Mouse (Mus musculus): ENCODE data around the gene Nudcd3.

Nudcd3 gene

DNA sequence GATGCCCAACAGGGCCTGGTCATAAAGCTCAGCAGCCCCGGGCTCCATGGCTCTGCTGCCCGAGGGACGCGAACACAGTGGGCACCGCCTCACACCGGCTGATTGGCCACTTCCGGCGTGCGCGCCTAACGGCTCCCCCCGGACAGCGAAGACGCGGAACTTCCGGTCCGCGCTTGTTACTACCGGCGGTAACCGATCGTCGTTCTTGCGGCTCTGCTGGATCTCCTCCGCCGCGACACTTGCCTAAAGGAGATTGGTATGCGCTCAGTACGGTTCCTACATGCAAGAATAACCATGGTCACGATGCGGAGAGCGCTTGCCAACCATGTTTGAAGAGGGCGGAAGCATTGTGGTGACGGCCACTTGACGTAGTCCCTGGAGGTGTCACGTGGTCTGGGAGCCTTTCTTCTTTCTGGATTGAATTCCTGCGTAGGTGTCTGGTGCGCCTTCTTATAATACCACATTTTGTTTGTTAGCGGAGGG, at the start of gene Nudcd3:
Nudcd3 (minus strand) TSS at position 329 of the 483 bp plus-strand sequence.
- DNase-seq (ENCODE audit: low spot score in 2 of 2): peak; percentile 75 to 84

DNA sequence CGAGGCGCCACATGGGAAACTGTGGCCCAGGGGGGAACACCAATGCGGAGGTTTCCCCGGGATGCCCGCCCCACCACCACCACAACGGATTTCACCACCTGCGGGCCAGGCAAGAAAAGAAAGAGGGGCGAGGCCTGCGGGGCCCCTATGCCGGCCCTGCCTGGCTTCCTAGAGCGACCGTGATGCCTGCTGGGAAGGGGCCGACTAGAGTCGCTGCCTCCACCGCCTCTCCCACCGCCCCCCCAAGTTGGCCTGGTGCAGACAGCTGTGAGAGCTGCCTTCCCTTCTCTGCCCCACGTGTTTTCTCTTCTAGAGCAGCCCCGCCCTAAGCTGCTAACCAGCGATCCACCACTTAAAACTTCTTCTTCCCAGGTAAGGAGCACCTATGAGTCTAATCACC, 44.5 kb upstream of the Nudcd3 start:
- no peak for DNase-seq (ENCODE audit: low spot score in 2 of 2)

DNA sequence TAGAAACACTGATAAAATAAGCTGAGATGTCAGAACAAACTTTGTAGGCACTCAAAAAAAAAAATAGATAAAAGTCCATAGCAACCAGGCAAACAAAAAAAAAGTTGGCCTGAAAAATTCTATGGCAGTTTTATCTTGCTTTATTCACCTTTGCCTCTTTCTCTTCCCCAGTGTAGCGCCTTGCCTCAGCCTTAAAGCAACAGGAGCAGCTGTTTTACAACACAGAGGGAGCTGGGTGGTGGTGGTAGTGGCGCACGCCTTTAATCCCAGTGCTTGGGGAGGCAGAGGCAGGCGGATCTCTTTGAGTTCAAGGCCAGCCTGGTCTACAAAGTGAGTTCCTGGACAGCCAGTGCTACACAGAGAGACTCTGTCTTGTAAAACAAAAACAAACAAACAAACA, 32.8 kb upstream of the Nudcd3 start:
- DNase-seq (ENCODE audit: low spot score in 2 of 2): no peak

DNA sequence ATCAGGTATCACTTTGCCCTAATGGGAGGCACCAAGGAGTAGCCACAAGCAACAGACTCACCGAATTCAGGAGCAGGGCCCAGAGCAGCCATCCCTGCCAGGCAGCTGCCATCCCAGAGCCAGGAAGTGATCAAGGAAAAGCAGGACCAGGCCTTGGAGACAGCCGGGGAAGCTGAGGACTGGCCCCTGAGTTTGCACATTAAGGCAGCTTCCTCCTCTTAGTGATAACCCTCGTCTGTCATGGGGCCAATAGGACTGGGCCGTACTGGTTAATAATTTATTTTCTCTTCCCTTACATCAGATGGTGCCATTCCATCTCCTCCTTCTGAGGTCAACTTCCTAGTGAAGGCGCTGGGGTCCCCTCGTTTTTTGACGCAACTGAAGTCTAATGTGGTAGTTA, 29.8 kb upstream of the Nudcd3 start, which contains the start of gene Npc1l1:
Npc1l1 (minus strand) TSS at position 132 of the 400 bp plus-strand sequence.
- DNase-seq (ENCODE audit: low spot score in 2 of 2): no peak

DNA sequence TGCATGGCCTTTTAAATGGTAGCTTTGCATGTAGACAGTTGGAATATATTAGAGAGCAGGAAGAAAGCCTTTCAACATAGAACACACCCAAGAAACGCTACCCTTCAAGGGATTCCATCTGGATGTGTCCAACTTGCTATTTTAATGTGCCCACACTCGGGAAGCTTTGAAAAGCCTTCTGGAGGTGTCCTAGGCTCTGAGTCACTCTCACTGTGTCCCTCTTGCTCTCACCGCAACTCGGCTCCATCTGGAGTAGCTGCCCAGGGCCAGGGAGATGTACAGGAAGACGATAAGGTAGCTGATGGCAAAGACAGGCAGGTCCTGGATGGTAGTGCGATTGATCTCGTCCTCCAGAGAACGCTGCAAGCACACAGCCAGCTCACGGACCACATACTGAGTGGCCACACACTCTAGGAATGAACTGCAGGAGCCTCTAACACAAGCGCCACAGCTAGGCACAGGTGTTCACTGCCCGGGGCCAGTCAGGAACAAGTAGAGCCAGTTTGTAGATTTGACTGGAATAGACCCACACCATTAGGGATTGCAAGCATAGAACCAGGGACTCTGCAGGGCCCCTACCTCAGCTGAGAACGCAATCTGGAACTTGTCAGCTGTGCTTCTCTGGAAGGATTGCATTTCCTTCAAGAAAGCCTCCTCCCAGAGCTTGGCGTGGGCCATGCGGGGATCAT, 24.5 kb upstream of the Nudcd3 start:
- no peak for DNase-seq (ENCODE audit: low spot score in 2 of 2)

DNA sequence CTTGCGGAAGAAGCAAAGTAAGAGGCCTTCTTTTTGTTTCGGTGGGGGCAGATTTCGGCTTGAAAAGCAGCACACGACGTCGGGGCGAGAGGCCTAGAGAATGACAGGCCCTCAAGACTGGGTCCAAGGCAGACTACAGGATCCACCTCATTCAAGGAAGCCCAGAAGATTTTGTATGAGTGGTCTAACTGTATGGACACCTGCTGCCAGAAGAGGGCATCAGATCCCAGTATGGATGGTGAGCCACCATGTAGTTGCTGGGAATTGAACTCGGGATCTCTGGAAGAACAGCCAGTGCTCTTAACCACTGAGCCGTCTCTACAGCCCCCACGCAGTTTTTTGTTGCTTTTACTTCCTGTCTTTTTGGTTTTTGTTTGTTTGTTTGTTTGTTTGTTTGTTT, 22.0 kb upstream of the Nudcd3 start:
- no peak for DNase-seq (ENCODE audit: low spot score in 2 of 2)

DNA sequence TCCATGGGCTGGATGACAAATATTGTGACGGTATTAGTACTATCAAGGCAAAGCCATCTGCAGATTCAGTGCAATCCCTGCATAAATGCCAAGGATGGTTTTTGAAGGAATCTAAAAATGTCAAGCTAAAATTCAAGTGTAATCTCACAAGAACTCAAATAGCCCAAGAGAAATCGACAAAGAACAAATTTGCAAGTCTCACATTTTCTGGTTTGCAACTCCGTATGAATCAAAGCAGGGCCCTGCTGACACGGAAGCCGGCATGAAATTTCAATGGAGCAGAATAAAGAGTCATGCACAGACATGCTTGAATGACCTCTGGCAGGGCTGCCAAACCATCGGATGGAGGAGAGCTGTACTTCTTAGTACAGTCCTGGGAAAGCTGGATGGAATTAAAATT, 19.8 kb upstream of the Nudcd3 start:
- DNase-seq (ENCODE audit: low spot score in 2 of 2): no peak

DNA sequence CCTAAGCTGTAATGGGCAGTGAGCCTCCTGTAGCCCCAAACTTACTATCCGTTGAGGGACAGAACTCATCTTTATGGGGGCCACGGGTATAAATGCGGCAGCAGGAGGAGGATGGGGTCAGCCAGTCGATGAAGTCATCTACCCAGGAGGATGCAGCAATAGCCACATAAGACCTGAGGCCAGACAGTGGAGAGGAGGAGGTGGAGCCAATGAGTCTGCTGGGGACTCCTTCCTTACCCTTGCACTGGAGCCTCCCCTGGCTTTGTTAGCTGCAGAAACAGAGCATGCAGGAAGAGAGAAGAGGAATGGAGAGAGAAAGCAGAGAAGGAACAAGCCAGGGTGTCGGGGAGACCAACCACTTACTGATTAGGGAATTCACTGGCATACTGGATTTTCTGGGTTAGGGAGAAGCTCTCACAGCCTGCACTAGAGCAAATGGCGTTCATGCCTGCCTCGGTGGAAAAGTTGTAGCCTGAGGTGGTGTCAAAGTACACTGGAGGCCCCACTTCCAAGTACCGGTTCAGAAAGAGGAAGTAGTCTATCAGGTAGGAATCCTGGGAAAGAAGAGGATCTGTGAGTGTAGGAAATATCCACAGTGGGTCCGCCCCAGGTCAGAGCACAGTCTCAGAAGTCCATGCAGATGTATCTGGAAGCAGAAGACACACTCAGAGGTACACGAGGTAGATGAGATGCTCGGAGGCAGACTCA, 18.1 kb upstream of the Nudcd3 start:
- no peak for DNase-seq (ENCODE audit: low spot score in 2 of 2)

DNA sequence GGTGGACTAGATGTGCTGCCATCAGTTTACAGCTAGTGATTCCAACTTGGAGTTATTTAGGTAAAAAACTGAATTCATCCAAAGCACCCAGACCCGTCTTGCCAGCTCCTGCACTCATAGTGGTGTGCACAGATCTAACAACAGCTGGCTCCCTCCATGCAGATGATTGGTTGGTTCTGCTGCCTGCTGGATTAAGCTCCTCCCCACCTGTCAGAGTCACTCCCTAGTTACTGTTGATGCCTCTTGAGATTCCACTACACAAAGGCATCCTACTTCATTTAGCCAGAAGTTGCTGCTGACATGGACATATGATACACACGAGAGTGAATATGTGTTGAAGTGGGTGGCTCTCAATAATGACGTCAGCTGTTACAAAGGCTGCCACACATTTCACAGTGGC, 16.6 kb upstream of the Nudcd3 start:
- DNase-seq (ENCODE audit: low spot score in 2 of 2): no peak

DNA sequence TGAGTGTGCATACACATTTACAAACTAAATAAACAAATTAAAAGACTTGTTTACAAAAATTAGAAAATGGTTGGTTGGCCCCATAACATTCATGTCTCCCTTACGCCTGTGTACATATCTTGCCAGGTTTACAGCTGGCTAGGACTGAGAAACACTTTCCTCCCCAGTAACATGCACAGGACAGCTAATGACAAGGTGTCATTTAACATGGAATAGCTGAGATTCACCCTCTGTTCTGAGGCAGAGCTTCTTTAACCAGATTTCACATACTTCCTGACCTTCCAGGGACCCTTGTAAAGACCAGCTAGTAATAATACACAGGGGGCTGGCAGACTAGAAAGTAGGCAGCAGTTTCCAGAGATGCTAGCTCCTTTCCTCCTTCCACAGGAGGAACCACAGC, 7.9 kb upstream of the Nudcd3 start:
- no peak for DNase-seq (ENCODE audit: low spot score in 2 of 2)

DNA sequence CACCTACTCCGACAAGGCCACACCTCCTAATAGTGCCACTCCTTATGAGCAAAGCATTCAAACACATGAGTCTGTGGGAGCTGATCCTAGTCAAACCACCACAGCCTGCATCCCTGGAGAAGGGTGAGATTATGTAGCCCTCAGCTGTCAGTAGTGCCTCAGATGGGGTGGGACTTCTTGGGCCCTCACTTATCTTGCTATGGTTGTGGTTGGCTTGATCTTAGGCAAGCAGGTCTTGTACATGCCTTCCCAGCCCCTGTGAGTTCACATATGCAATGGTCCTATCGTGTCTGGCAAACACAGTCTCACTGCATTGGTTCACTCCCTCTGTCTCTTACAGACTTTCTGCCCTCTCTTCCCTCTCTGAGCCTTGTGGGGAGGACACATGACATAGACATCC, 6.9 kb upstream of the Nudcd3 start:
- no peak for DNase-seq (ENCODE audit: low spot score in 2 of 2)

DNA sequence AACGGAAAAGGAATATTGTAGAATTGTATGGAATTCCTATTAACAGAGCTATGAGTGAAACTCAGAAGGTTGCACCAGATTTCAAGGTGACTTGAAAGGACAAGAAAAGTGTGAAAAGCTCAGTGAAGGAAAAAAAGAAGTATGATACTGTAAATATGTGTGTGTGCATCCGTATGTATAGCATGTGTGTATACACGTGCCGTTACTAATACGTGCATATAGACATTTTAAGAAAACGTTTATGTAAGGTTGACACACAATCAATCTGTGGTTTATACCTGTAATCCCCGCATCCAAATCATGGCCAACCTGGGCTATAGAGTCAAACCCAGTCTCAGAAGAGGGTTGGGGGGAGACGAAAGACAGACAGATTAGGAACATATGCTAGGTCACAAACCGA, 355 bp upstream of the Nudcd3 start:
- no peak for DNase-seq (ENCODE audit: low spot score in 2 of 2)

DNA sequence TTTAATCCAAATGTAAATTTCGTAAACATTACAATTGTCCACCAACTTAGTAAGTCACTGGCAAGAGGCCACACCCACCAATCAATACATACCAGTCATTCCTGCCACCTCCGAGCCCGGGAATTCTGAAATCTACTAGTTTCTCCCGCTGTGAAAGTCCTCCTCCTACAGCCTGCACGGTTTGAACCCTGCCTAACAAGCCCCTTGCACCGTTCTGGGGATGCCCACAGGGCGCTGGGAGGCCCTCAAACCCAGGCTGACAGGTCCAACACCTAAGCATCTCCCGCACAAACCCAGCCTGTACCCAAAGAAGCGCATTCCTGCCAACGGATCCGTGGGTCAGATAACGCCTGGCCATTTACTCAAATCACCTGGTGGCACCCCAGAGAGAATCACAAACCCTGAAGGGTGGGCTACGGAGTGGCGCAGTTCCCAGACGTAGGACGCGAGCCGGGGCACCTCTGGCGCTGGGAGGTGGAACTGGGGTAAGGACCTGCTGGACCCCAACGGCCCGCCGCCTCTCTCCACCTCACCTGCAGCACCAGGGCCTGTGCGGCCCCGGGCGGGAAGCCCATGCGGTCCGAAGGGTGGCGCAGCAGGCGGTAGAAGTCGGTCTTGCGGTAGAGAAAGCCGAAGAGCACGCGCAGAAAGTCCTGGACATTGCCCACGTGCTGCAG, 667 bp downstream of the Nudcd3 start, which contains the start of gene A730071L15Rik:
A730071L15Rik (plus strand) TSS at position 620 of the 677 bp plus-strand sequence.
- DNase-seq (ENCODE audit: low spot score in 2 of 2): no peak

DNA sequence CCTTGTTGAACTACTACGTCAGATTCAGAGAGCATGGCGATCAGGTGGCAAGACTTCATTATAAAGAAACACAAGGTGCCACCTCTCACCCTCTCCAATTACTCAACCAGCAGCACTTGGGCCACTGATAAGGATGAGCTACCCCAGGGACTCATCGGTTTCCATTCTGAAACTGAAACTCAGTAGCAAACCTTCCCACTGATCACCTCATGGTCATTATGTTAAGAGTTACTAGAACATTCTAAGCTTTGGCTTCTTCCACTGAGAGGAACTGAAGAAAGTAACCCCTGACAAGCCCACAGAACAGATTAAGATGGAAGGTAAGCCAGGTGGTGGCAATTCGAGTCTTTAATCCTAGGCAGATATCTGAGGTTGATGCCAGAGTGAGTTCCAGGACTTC, 1.8 kb downstream of the Nudcd3 start:
- DNase-seq (ENCODE audit: low spot score in 2 of 2): no peak

DNA sequence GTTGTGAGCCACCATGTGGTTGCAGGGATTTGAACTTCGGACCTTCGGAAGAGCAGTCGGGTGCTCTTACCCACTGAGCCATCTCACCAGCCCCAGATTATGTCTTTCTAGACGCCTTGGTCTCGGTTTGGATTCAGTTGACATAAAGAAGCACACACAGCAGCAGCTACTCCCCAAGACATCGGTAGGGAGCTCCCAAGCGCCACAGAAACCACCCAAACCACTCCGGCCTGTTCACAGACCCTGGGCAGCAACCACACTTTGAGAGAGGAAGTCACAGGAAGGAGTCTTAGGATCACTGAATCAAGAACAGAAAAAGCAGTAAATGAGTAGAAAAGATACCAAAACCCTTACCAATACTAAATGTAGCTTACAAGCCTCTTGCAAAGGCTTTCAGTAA, 3.4 kb downstream of the Nudcd3 start:
- no peak for DNase-seq (ENCODE audit: low spot score in 2 of 2)

DNA sequence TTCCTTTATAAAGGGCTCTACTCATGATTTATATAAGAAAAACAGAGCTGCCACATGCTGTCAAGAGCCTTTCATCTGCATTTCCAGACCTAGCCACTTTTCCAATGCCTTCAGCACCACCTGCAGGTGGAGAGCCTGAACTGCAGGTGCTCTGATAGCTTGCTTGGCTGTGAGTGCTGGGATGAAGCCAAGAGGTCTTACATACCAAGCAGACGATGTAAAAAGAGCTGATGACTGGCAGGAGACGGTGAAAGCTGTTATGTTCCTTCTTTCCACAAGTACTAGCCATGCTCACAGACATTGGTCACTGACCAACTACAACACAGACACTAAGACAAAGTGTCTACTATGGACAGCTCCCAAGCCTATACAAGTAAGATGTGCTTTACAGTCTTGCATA, 12.3 kb downstream of the Nudcd3 start:
- peak; percentile 54 to 71 for DNase-seq (ENCODE audit: low spot score in 2 of 2)

DNA sequence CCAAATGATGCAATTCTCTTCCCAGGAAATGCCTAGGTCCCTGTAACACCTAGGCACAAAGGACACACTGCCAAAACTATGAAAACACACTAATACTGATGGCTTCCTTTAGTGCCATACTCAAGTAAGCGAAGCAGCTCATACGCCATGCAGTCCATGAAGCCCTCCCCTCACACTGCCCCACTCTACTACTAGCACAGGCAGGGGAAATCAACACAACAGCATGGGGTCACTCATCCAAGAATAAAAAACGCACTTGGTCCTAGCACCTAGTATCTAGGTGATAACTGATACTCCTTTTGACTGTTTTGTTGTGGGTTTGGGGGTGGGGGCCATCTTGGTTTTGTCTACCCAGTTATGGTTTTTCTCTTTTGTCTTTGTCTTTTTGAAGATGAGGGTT, 12.8 kb downstream of the Nudcd3 start:
- DNase-seq (ENCODE audit: low spot score in 2 of 2): no peak

DNA sequence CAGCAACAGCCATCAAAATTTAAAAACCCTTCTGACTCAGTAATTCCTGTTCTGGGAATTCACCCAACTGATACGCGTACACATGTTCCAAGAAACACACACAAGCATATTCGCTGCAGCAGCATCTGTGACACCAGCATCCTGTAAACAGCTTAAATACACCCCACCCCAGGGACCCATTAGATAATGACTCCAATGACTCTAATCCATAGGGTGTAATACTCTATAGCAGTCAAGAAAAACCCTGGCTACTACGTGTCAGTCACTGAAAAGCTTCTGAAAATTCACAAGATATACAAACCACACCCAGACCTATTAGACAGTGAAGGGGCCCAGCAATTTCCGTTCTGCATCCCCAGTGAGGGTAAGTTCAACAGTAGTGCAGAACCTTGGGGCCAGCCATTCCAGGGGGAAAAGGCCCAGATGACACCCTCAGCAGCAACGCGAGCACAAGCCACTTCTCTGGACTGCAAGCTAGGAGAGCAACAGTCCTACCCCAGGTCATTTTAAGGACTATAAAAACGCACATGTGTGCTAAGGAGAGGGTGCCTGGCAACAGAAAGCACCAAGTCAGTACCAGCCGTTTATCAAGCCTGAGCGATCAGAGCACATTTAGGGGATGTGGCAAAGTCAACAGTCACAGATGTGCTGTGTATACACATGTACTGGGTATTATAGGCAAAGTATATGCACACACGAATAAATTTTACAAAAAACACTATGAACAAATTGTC, 15.8 kb downstream of the Nudcd3 start:
- DNase-seq (ENCODE audit: low spot score in 2 of 2): no peak

DNA sequence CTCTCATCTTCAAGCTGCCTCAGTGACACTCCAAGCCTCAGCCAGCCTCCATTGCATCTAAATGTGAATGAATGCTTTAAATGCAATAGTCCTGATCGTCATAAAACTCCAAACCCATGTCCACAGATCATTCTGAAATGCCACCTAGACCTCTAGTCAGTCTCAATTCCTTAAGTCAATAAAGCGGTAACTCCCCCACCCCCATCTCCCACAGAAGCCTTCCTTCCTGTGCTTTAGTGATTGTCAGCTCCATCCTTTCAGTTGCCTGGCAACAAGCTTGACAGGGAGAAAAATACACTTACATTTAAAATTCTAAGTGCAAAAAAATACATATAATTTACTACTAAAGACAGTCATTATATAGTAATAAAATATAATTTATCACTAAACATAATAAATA, 17.0 kb downstream of the Nudcd3 start:
- DNase-seq (ENCODE audit: low spot score in 2 of 2): no peak

DNA sequence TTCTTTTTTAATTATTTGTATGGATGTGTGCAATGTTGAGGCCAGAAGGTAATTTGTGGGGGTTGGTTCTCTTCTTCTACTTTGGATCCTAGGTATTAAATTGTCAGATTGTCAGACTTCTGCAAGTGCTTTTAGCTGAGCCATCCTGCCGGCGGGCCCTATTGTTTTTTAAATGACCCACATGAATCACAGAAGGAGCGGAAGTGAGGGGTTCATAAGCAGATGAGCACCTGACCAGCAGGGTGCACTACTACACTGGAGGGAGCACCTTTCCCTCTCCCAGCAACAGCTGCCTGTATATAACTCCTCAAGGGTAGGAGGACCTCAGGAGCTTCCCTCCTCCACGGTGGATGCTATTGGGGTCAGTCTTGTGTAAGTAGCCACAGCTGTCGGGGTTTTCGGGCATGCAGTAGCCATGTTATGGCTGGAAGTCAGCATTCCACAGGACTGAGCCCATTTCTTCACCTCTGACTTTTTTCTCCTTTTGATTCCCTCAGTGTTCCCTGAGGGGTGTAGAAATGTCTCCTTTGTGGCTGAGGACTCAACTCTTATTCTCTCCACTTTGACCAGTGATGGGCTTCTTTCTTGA, 19.3 kb downstream of the Nudcd3 start:
- DNase-seq (ENCODE audit: low spot score in 2 of 2): no peak

DNA sequence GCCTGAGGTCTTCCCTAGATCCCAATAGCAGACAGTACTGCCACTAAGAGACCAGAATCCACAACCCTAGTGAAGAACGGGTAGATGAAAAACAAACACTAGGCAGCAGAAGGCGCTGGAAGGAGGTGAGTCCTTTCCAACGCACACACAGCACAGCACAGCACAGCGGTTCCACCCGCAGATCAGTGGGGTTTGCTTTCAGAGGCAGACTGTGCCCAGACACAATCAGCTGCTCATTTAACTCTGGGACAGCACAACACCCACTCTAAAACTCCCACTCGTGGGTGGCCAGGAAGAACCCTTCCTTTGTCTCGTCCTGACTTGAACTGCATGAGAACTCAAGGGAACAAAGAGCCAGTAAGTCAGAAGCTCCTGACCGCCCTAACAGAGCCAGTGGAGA, 21.0 kb downstream of the Nudcd3 start:
- DNase-seq (ENCODE audit: low spot score in 2 of 2): no peak
